Mouse (Mus musculus): ENCODE measurements at regions not wholly inside any gene's neighbourhood (a gene's known extent, or its start where the extent isn't known, plus 50 kb on each side); places are given as distances from the start of the nearest gene placed in this dataset.

GRCm38 (mm10) chr4:150703266-150703665 lies 51.3 kb upstream of the Slc45a1 start:
- TF ChIP-seq POLR2A (IDR thresholded peaks at IDR 0.05; ENCODE audit: control insufficient read depth in 1 of 2, insufficient read depth in 1 of 2, low read depth in 1 of 2, low read length in 2 of 2, poor library complexity in 1 of 2) (no peak), CHD2 (IDR thresholded peaks at IDR 0.05; ENCODE audit: low read length) (no peak), CTCF (IDR thresholded peaks at IDR 0.05 in 2 of 3, conservative IDR thresholded peaks at IDR 0.05 in 1 of 3; ENCODE audit: control insufficient read depth in 1 of 3, insufficient read depth in 1 of 3, low read depth in 2 of 3, low read length in 3 of 3, poor library complexity in 1 of 3, severe bottlenecking in 1 of 3) (no peak), TBP (IDR thresholded peaks at IDR 0.05; ENCODE audit: low read depth, low read length) (no peak), MEF2A (IDR thresholded peaks at IDR 0.05; ENCODE audit: extremely low read depth, insufficient replicate concordance, low read depth, low read length, poor library complexity, severe bottlenecking) (no peak), EP300 (IDR thresholded peaks at IDR 0.05; ENCODE audit: low read depth in 1 of 2, low read length in 2 of 2) (no peak)
